In genomic region chr17:24934926-24935325, GRCm38 (mm10) we compare ENCODE assay signal across 8 mouse cellular contexts. TPM values are rescaled to one million over a fixed set of nuclear protein-coding genes. Genes with fewer than 3 reads are reported as not detected.
DNase-seq lines count a peak whose midpoint lies in the region; ATAC-seq and TF ChIP-seq lines count a peak whose summit lies in the region.

No protein-coding gene starts in this region.

- H3K4me1 ChIP-seq in heart, embryonic 13.5 days = peaks cover 27% of the 10 kb centered on the region
- peaks cover 0 to 4% of the 10 kb centered on the region in 2 experiments for H3K4me1 ChIP-seq in MEL (ENCODE audit: control insufficient read depth in 1 of 2, insufficient read depth in 2 of 2, low read length in 2 of 2)
- peaks cover 28% of the 10 kb centered on the region for H3K4me1 ChIP-seq in forebrain, embryonic 16.5 days (replicated peaks; ENCODE audit: control insufficient read depth, insufficient read depth, low read length)
- peaks cover 19% of the 10 kb centered on the region for H3K4me1 ChIP-seq in liver, postnatal 0 days (ENCODE audit: insufficient read depth)

- peak overlapping the region; percentile 94 for H3K9ac ChIP-seq in heart, embryonic 13.5 days
- peak overlapping the region; percentile 80 for H3K9ac ChIP-seq in MEL (ENCODE audit: control insufficient read depth, low read depth, low read length, poor library complexity, severe bottlenecking)
- H3K9ac ChIP-seq in forebrain, embryonic 16.5 days (replicated peaks; ENCODE audit: low read depth, low read length) = peak overlapping the region; percentile 17; the same call in 1 of the 2 replicates
- H3K9ac ChIP-seq in liver, postnatal 0 days (replicated peaks) = peak overlapping the region; percentile 71

- ATAC-seq in heart, embryonic 13.5 days (ENCODE audit: extremely low read depth, insufficient number of reproducible peaks, low FRiP score, low TSS enrichment) = no peak
- no peak for ATAC-seq in forebrain, embryonic 16.5 days
- ATAC-seq in liver, postnatal 0 days = no peak
- ATAC-seq in frontal cortex, adult (ENCODE audit: low TSS enrichment) = no peak

- TF ChIP-seq CTCF in MEL (IDR thresholded peaks at IDR 0.05 in 2 of 3, conservative IDR thresholded peaks at IDR 0.05 in 1 of 3; ENCODE audit: control insufficient read depth in 1 of 3, insufficient read depth in 1 of 3, low read depth in 2 of 3, low read length in 3 of 3, poor library complexity in 1 of 3, severe bottlenecking in 1 of 3) = no peak
- TF ChIP-seq CTCF in liver, postnatal 0 days (IDR thresholded peaks at IDR 0.05; ENCODE audit: low read depth) = no peak

- H3K36me3 ChIP-seq in heart, embryonic 13.5 days = peaks cover 23% of the 10 kb centered on the region
- H3K36me3 ChIP-seq in MEL (ENCODE audit: control insufficient read depth in 1 of 2, insufficient read depth in 2 of 2, low read length in 2 of 2) = peaks cover 0 to 7% of the 10 kb centered on the region in 2 experiments; a peak in 2 of 4 replicates
- H3K36me3 ChIP-seq in forebrain, embryonic 16.5 days (ENCODE audit: control insufficient read depth, insufficient read depth) = no peaks in the 10 kb centered on the region; the same call in 1 of the 2 replicates
- H3K36me3 ChIP-seq in liver, postnatal 0 days (replicated peaks; ENCODE audit: insufficient read depth, low read length) = 0 out of 2 replicates have a peak, but pooled peaks cover 4% of the 10 kb centered on the region

- H3K79me2 ChIP-seq in MEL (ENCODE audit: control insufficient read depth, insufficient read depth, low read length, poor library complexity) = peaks cover 29% of the 10 kb centered on the region

- intact Hi-C loops in heart, postnatal 25 days (cut with DNase I) = loop anchor here (1.0 to 5.0 kb wide), 3 partner anchors 39 to 337 kb away; partner anchors contain the start of genes Cramp1l, Ift140, Nme3 and Ube2i
- intact Hi-C loops in left cerebral cortex, postnatal 14 days (cut with DNase I) = no loop called here

- TF ChIP-seq POLR2A in MEL (IDR thresholded peaks at IDR 0.05; ENCODE audit: control insufficient read depth in 1 of 2, insufficient read depth in 1 of 2, low read depth in 1 of 2, low read length in 2 of 2, poor library complexity in 1 of 2) = no peak

- 33% methylated on average over 4 of the region's 4 CpGs for WGBS in heart, embryonic 13.5 days
- 84% methylated on average over 4 of the region's 4 CpGs for WGBS in forebrain, embryonic 16.5 days
- 63% methylated on average over 4 of the region's 4 CpGs for WGBS in liver, postnatal 0 days (ENCODE audit: insufficient replicate concordance)

- H3K4me3 ChIP-seq in heart, embryonic 13.5 days = peak overlapping the region; percentile 91
- H3K4me3 ChIP-seq in MEL (ENCODE audit: control insufficient read depth in 1 of 2, insufficient read depth in 1 of 2, low read depth in 2 of 2, low read length in 2 of 2) = peak overlapping the region; percentile 46 to 63
- peak overlapping the region; percentile 86 for H3K4me3 ChIP-seq in forebrain, embryonic 16.5 days (replicated peaks; ENCODE audit: low read length)
- peak overlapping the region; percentile 73 for H3K4me3 ChIP-seq in liver, postnatal 0 days (ENCODE audit: low read depth, low read length)

- H3K27me3 ChIP-seq in heart, embryonic 13.5 days (replicated peaks) = no peaks in the 10 kb centered on the region
- H3K27me3 ChIP-seq in MEL (ENCODE audit: control insufficient read depth in 1 of 2, insufficient read depth in 2 of 2, low read length in 2 of 2) = no peaks in the 10 kb centered on the region
- H3K27me3 ChIP-seq in forebrain, embryonic 16.5 days (replicated peaks; ENCODE audit: control insufficient read depth, insufficient read depth, low read length) = no peaks in the 10 kb centered on the region
- no peaks in the 10 kb centered on the region for H3K27me3 ChIP-seq in liver, postnatal 0 days (ENCODE audit: insufficient read depth, low read length)

- H3K9me3 ChIP-seq in heart, embryonic 13.5 days = no peaks in the 10 kb centered on the region
- no peaks in the 10 kb centered on the region for H3K9me3 ChIP-seq in MEL (replicated peaks; ENCODE audit: insufficient read depth, low read length)
- no peaks in the 10 kb centered on the region for H3K9me3 ChIP-seq in forebrain, embryonic 16.5 days (ENCODE audit: control insufficient read depth, low read length)
- H3K9me3 ChIP-seq in liver, postnatal 0 days (ENCODE audit: low read length) = no peaks in the 10 kb centered on the region

- no peak for TF ChIP-seq EP300 in MEL (IDR thresholded peaks at IDR 0.05; ENCODE audit: low read depth in 1 of 2, low read length in 2 of 2)
- no peak for TF ChIP-seq EP300 in liver, postnatal 0 days (IDR thresholded peaks at IDR 0.05; ENCODE audit: low read depth)

- no peak for TF ChIP-seq RAD21 in MEL (IDR thresholded peaks at IDR 0.05; ENCODE audit: low read depth, low read length)

- DNase-seq in heart, postnatal 25 days (ENCODE audit: low spot score) = no peak
- DNase-seq in MEL (ENCODE audit: low read depth, low spot score) = no peak
- no peak for DNase-seq in liver, postnatal 0 days
- no peak for DNase-seq in left cerebral cortex, postnatal 14 days (ENCODE audit: low spot score in 2 of 2)
- DNase-seq in frontal cortex, postnatal 10 days (ENCODE audit: low spot score in 2 of 2) = no peak

- no peak overlapping the region for H3K27ac ChIP-seq in heart, embryonic 13.5 days (replicated peaks)
- H3K27ac ChIP-seq in MEL (ENCODE audit: control insufficient read depth, low read depth, low read length) = no peak overlapping the region
- H3K27ac ChIP-seq in forebrain, embryonic 16.5 days (ENCODE audit: low read length) = no peak overlapping the region
- H3K27ac ChIP-seq in liver, postnatal 0 days (ENCODE audit: low read depth) = no peak overlapping the region

- peak overlapping the region; percentile 73 for H3K4me2 ChIP-seq in heart, embryonic 13.5 days
- H3K4me2 ChIP-seq in forebrain, embryonic 16.5 days (ENCODE audit: low read length) = peak overlapping the region; percentile 88
- H3K4me2 ChIP-seq in liver, postnatal 0 days (ENCODE audit: low read depth, low read length) = peak overlapping the region; percentile 71

TF ChIP-seq in MEL, 35 proteins besides CTCF, POLR2A, EP300 and RAD21:
- TF ChIP-seq ZC3H11A (IDR thresholded peaks at IDR 0.05; ENCODE audit: low read depth, low read length) = no peak
- 0 out of 2 replicates have a peak, but pooled peaks have one; percentile 19 for TF ChIP-seq SIN3A (IDR thresholded peaks at IDR 0.05; ENCODE audit: low read length)

RNA-seq across cellular contexts. Expression of gene Mapk8ip3, which starts 1.9 kb away (rescaled TPM):
- 24.1 and 25.2 TPM in 2 replicates for polyA plus RNA-seq in heart, embryonic 13.5 days (2015; fragmentation: Nextera tagmentation; extraction: Ambion mirVana)
- total RNA-seq in heart, postnatal 25 days (2021) = 10 to 100 TPM; 65.1 to 70.2 TPM
- 16.9 and 22.8 TPM in 2 replicates for total RNA-seq in MEL (2012; rRNA removed)
- polyA plus RNA-seq in MEL (2012; ENCODE audit: insufficient read depth in 1 of 2, insufficient read length in 2 of 2, low read depth in 1 of 2, low replicate concordance in 2 of 2, missing spikeins in 1 of 2) = 10 to 100 TPM in 1 of 2 experiments, not detected in 1; 44.5 TPM
- polyA plus RNA-seq in forebrain, embryonic 16.5 days (2015; fragmentation: Nextera tagmentation; extraction: Ambion mirVana) = 100 and 114 TPM in 2 replicates
- 4.0 and 4.5 TPM in 2 replicates for polyA plus RNA-seq in liver, postnatal 0 days (2015; fragmentation: Nextera tagmentation; extraction: Ambion mirVana)
- total RNA-seq in left cerebral cortex, postnatal 14 days (2021) = 100 to 1,000 TPM; 315 to 321 TPM

RNA-seq across cellular contexts. Expression of gene Jpt2, which starts 25.6 kb away (rescaled TPM):
- 122 and 123 TPM in 2 replicates for polyA plus RNA-seq in heart, embryonic 13.5 days (2015; fragmentation: Nextera tagmentation; extraction: Ambion mirVana)
- 1 to 10 TPM; 8.4 to 8.6 TPM for total RNA-seq in heart, postnatal 25 days (2021)
- 31.7 and 35.5 TPM in 2 replicates for total RNA-seq in MEL (2012; rRNA removed)
- 10 to 100 TPM in 1 of 2 experiments, not detected in 1; 40.9 TPM for polyA plus RNA-seq in MEL (2012; ENCODE audit: insufficient read depth in 1 of 2, insufficient read length in 2 of 2, low read depth in 1 of 2, low replicate concordance in 2 of 2, missing spikeins in 1 of 2)
- polyA plus RNA-seq in forebrain, embryonic 16.5 days (2015; fragmentation: Nextera tagmentation; extraction: Ambion mirVana) = 95.4 and 99.1 TPM in 2 replicates
- 22.4 and 25.1 TPM in 2 replicates for polyA plus RNA-seq in liver, postnatal 0 days (2015; fragmentation: Nextera tagmentation; extraction: Ambion mirVana)
- total RNA-seq in left cerebral cortex, postnatal 14 days (2021) = 10 to 100 TPM in 1 of 2 experiments, 1 to 10 TPM in 1; 5.3 to 10.4 TPM

RNA-seq across cellular contexts. Expression of gene Nme3, which starts 38.6 kb away (rescaled TPM):
- polyA plus RNA-seq in heart, embryonic 13.5 days (2015; fragmentation: Nextera tagmentation; extraction: Ambion mirVana) = 32.0 and 41.0 TPM in 2 replicates
- 10 to 100 TPM; 33.9 to 35.6 TPM for total RNA-seq in heart, postnatal 25 days (2021)
- total RNA-seq in MEL (2012; rRNA removed) = 24.4 and 29.1 TPM in 2 replicates
- polyA plus RNA-seq in MEL (2012; ENCODE audit: insufficient read depth in 1 of 2, insufficient read length in 2 of 2, low read depth in 1 of 2, low replicate concordance in 2 of 2, missing spikeins in 1 of 2) = 10 to 100 TPM in 1 of 2 experiments, not detected in 1; 22.1 TPM
- 63.4 and 76.1 TPM in 2 replicates for polyA plus RNA-seq in forebrain, embryonic 16.5 days (2015; fragmentation: Nextera tagmentation; extraction: Ambion mirVana)
- polyA plus RNA-seq in liver, postnatal 0 days (2015; fragmentation: Nextera tagmentation; extraction: Ambion mirVana) = 37.1 and 37.8 TPM in 2 replicates
- 10 to 100 TPM; 40.3 to 44.6 TPM for total RNA-seq in left cerebral cortex, postnatal 14 days (2021)

RNA-seq across cellular contexts. Expression of gene Mrps34, which starts 40.0 kb away (rescaled TPM):
- polyA plus RNA-seq in heart, embryonic 13.5 days (2015; fragmentation: Nextera tagmentation; extraction: Ambion mirVana) = 79.2 and 81.5 TPM in 2 replicates
- 100 to 1,000 TPM; 110 to 111 TPM for total RNA-seq in heart, postnatal 25 days (2021)
- total RNA-seq in MEL (2012; rRNA removed) = 60.1 and 74.8 TPM in 2 replicates
- 10 to 100 TPM in 1 of 2 experiments, not detected in 1; 82.0 TPM for polyA plus RNA-seq in MEL (2012; ENCODE audit: insufficient read depth in 1 of 2, insufficient read length in 2 of 2, low read depth in 1 of 2, low replicate concordance in 2 of 2, missing spikeins in 1 of 2)
- polyA plus RNA-seq in forebrain, embryonic 16.5 days (2015; fragmentation: Nextera tagmentation; extraction: Ambion mirVana) = 72.3 and 79.8 TPM in 2 replicates
- 99.6 and 101 TPM in 2 replicates for polyA plus RNA-seq in liver, postnatal 0 days (2015; fragmentation: Nextera tagmentation; extraction: Ambion mirVana)
- 10 to 100 TPM; 67.5 to 73.1 TPM for total RNA-seq in left cerebral cortex, postnatal 14 days (2021)

RNA-seq across cellular contexts. Expression of gene Eme2, which starts 40.0 kb away (rescaled TPM):
- 20.7 and 22.5 TPM in 2 replicates for polyA plus RNA-seq in heart, embryonic 13.5 days (2015; fragmentation: Nextera tagmentation; extraction: Ambion mirVana)
- total RNA-seq in heart, postnatal 25 days (2021) = 10 to 100 TPM; 17.8 to 19.9 TPM
- total RNA-seq in MEL (2012; rRNA removed) = 19.5 and 26.8 TPM in 2 replicates
- polyA plus RNA-seq in MEL (2012; ENCODE audit: insufficient read depth in 1 of 2, insufficient read length in 2 of 2, low read depth in 1 of 2, low replicate concordance in 2 of 2, missing spikeins in 1 of 2) = 10 to 100 TPM in 1 of 2 experiments, not detected in 1; 15.1 TPM
- 32.4 and 35.7 TPM in 2 replicates for polyA plus RNA-seq in forebrain, embryonic 16.5 days (2015; fragmentation: Nextera tagmentation; extraction: Ambion mirVana)
- polyA plus RNA-seq in liver, postnatal 0 days (2015; fragmentation: Nextera tagmentation; extraction: Ambion mirVana) = 11.3 and 11.9 TPM in 2 replicates
- total RNA-seq in left cerebral cortex, postnatal 14 days (2021) = 10 to 100 TPM; 58.1 to 61.6 TPM

Comparison
In these comparisons a context has a peak if more than half of its experiments do, and no peak if none do; other contexts are left out.
1. H3K9ac ChIP-seq: peak in every context shown above with its lines; median percentile 94 in heart, embryonic 13.5 days; 80 in MEL; 71 in liver, postnatal 0 days; 17 in forebrain, embryonic 16.5 days.